Comparison of ENCODE assay signal across 9 mouse cellular contexts in the genomic region with DNA sequence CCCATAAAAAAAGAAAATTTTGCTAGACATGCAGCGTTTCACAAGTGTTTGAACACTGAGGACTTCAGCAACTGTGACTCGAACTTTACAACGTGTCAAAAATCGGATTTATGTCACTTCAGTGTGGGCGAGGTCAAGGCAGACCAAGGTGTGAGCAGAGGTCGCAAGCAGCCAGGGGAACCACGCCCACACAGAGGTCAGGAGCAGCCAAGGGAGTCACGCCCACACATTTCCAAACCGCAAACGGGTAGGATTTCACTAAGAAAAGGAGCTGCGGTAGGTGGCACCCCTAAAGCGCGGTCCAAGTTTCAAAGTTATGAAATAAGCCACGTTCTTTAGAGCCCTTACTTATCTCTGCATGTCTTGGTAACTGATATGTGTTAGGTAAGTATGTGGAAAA. TPM values are rescaled to one million over a fixed set of nuclear protein-coding genes. Genes with fewer than 3 reads are reported as not detected.
DNase-seq lines count a peak whose midpoint lies in the region; ATAC-seq and TF ChIP-seq lines count a peak whose summit lies in the region.
"Had no signal": no experiment of that assay in that cellular context is flagged by ENCODE, and none has a peak within 500 bp of the region (broad histone marks: within the 10 kb centered on the region; RNA-seq: fewer than 3 reads in every experiment).

No protein-coding gene starts in this region.

- ATAC-seq in intestine, embryonic 16.5 days = peak; percentile 90
- ATAC-seq in liver, embryonic 16.5 days (ENCODE audit: low read depth) = peak; percentile 35
- no peak for ATAC-seq in forebrain, embryonic 15.5 days (replicated peaks)

- H3K4me2 ChIP-seq in intestine, embryonic 16.5 days (ENCODE audit: low read depth, low read length) = peak overlapping the region; percentile 32; the same call in 1 of the 2 replicates
- H3K4me2 ChIP-seq in liver, embryonic 16.5 days (ENCODE audit: low read depth, low read length) = peak overlapping the region; percentile 25; the same call in 1 of the 2 replicates
- H3K4me2 ChIP-seq in forebrain, embryonic 15.5 days (replicated peaks) = no peak overlapping the region
- H3K4me2 ChIP-seq: neural tube, embryonic 13.5 days had no signal

- no peaks in the 10 kb centered on the region for H3K27me3 ChIP-seq in intestine, embryonic 16.5 days (replicated peaks; ENCODE audit: control insufficient read depth, insufficient read depth, low read length)
- H3K27me3 ChIP-seq in liver, embryonic 16.5 days (ENCODE audit: control insufficient read depth, insufficient read depth, low read depth, low read length) = no peaks in the 10 kb centered on the region; the same call in 1 of the 2 replicates
- no peaks in the 10 kb centered on the region for H3K27me3 ChIP-seq in thymus, adult 2 months (ENCODE audit: control insufficient read depth, insufficient read depth, low read length)
- H3K27me3 ChIP-seq in forebrain, embryonic 15.5 days = no peaks in the 10 kb centered on the region

- H3K27ac ChIP-seq in intestine, embryonic 16.5 days (ENCODE audit: low read length) = no peak overlapping the region
- no peak overlapping the region for H3K27ac ChIP-seq in liver, embryonic 16.5 days (ENCODE audit: low read length)
- H3K27ac ChIP-seq in thymus, adult 2 months (ENCODE audit: control insufficient read depth, insufficient read depth, low read length) = no peak overlapping the region
- H3K27ac ChIP-seq in forebrain, embryonic 15.5 days (replicated peaks) = no peak overlapping the region
- H3K27ac ChIP-seq: neural tube, embryonic 13.5 days had no signal

- no peaks in the 10 kb centered on the region for H3K4me1 ChIP-seq in intestine, embryonic 16.5 days (ENCODE audit: control insufficient read depth, insufficient read depth, low read length)
- H3K4me1 ChIP-seq in liver, embryonic 16.5 days (ENCODE audit: control insufficient read depth, low read depth, low read length) = no peaks in the 10 kb centered on the region
- H3K4me1 ChIP-seq in thymus, adult 2 months (replicated peaks; ENCODE audit: control insufficient read depth, insufficient read depth, low read length) = peaks cover 3% of the 10 kb centered on the region
- H3K4me1 ChIP-seq in forebrain, embryonic 15.5 days = no peaks in the 10 kb centered on the region
- H3K4me1 ChIP-seq: neural tube, embryonic 13.5 days had no signal

- no peaks in the 10 kb centered on the region for H3K36me3 ChIP-seq in intestine, embryonic 16.5 days (ENCODE audit: control insufficient read depth, insufficient read depth, low read length)
- no peaks in the 10 kb centered on the region for H3K36me3 ChIP-seq in liver, embryonic 16.5 days (ENCODE audit: control insufficient read depth, insufficient read depth)
- H3K36me3 ChIP-seq in thymus, adult 2 months (ENCODE audit: control insufficient read depth, insufficient read depth, low read length) = no peaks in the 10 kb centered on the region
- no peaks in the 10 kb centered on the region for H3K36me3 ChIP-seq in forebrain, embryonic 15.5 days
- H3K36me3 ChIP-seq: neural tube, embryonic 13.5 days had no signal

- WGBS in intestine, embryonic 16.5 days = 4% methylated on average over 14 of the region's 14 CpGs
- WGBS in liver, embryonic 16.5 days (ENCODE audit: insufficient replicate concordance) = under 1% methylated on average over 14 of the region's 14 CpGs
- WGBS in thymus, adult 2 months = 2% methylated on average over 14 of the region's 14 CpGs
- WGBS in forebrain, embryonic 15.5 days = 10% methylated on average over 14 of the region's 14 CpGs

- no peak for TF ChIP-seq CTCF in thymus, adult 2 months (IDR thresholded peaks at IDR 0.05; ENCODE audit: borderline replicate concordance, control insufficient read depth, extremely low read depth, insufficient read depth, low read length, poor library complexity)

- H3K9me3 ChIP-seq in intestine, embryonic 16.5 days (ENCODE audit: control insufficient read depth, low read length) = no peaks in the 10 kb centered on the region
- no peaks in the 10 kb centered on the region for H3K9me3 ChIP-seq in liver, embryonic 16.5 days (replicated peaks; ENCODE audit: control insufficient read depth, low read length)
- H3K9me3 ChIP-seq in forebrain, embryonic 15.5 days = no peaks in the 10 kb centered on the region
- H3K9me3 ChIP-seq: neural tube, embryonic 13.5 days had no signal

- no peak for TF ChIP-seq POLR2A in thymus, adult 2 months (IDR thresholded peaks at IDR 0.05; ENCODE audit: control insufficient read depth, extremely low read depth, insufficient read depth, low read length, poor library complexity)

- H3K4me3 ChIP-seq in intestine, embryonic 16.5 days (ENCODE audit: low read length) = no peak overlapping the region
- 0 out of 2 replicates have a peak overlapping the region, but pooled peaks have one; percentile 11 for H3K4me3 ChIP-seq in liver, embryonic 16.5 days (ENCODE audit: low read depth, low read length)
- no peak overlapping the region for H3K4me3 ChIP-seq in thymus, adult 2 months (ENCODE audit: control insufficient read depth, insufficient read depth, low read length)
- no peak overlapping the region for H3K4me3 ChIP-seq in forebrain, embryonic 15.5 days
- H3K4me3 ChIP-seq: neural tube, embryonic 13.5 days had no signal

- no peak overlapping the region for H3K9ac ChIP-seq in intestine, embryonic 16.5 days (ENCODE audit: low read depth, low read length)
- H3K9ac ChIP-seq in liver, embryonic 16.5 days (ENCODE audit: low read depth, low read length) = no peak overlapping the region
- no peak overlapping the region for H3K9ac ChIP-seq in forebrain, embryonic 15.5 days (replicated peaks)
- H3K9ac ChIP-seq: neural tube, embryonic 13.5 days had no signal

- peak; percentile 18 to 45 for DNase-seq in heart, adult 18-20 months
- no peak for DNase-seq in heart, adult 8-10 months (ENCODE audit: low spot score)
- peak; percentile 71 for DNase-seq in embryo, embryonic 10 days (ENCODE audit: low spot score)
- DNase-seq in thymus, adult 2 months = peak; percentile 25
- no peak for DNase-seq in layer of hippocampus, adult 11-12 months (ENCODE audit: low spot score)

RNA-seq across cellular contexts. Expression of gene Nrg4, which starts 43.1 kb away (rescaled TPM):
- total RNA-seq in heart, adult 18-20 months (2021) = 1 to 10 TPM; 1.6 to 6.1 TPM
- 1 to 10 TPM; 2.1 to 3.8 (median 2.4) TPM for total RNA-seq in heart, adult 8-10 months (2022)
- 0.88 and 1.2 TPM in 2 replicates for polyA plus RNA-seq in intestine, embryonic 16.5 days (2015; fragmentation: Nextera tagmentation; extraction: Ambion mirVana)
- polyA plus RNA-seq in liver, embryonic 16.5 days (2015; fragmentation: Nextera tagmentation; extraction: Ambion mirVana) = 1.8 and 2.6 TPM in 2 replicates
- polyA plus RNA-seq in thymus, adult 2 months (2012; rRNA removed) = 6.3 and 7.3 TPM in 2 replicates
- 1.6 and 1.8 TPM in 2 replicates for polyA plus RNA-seq in forebrain, embryonic 15.5 days (2015; fragmentation: Nextera tagmentation; extraction: Ambion mirVana)

RNA-seq across cellular contexts. Expression of gene Tmem266, which starts 43.2 kb away (rescaled TPM):
- total RNA-seq in heart, adult 18-20 months (2021) = 1 to 10 TPM; 2.5 to 2.9 TPM
- total RNA-seq in heart, adult 8-10 months (2022) = 1 to 10 TPM; 2.4 to 3.0 (median 2.5) TPM
- polyA plus RNA-seq in intestine, embryonic 16.5 days (2015; fragmentation: Nextera tagmentation; extraction: Ambion mirVana) = 0.71 and 0.93 TPM in 2 replicates
- 0.04 TPM in 1 of 2 replicates, not detected in the other for polyA plus RNA-seq in liver, embryonic 16.5 days (2015; fragmentation: Nextera tagmentation; extraction: Ambion mirVana)
- 0.56 and 1.00 TPM in 2 replicates for polyA plus RNA-seq in thymus, adult 2 months (2012; rRNA removed)
- 1.4 and 1.7 TPM in 2 replicates for polyA plus RNA-seq in forebrain, embryonic 15.5 days (2015; fragmentation: Nextera tagmentation; extraction: Ambion mirVana)

Comparison
In these comparisons a context has a peak if more than half of its experiments do, and no peak if none do; other contexts are left out.
1. DNase-seq: peak in heart, adult 18-20 months (2 of 2), embryo, embryonic 10 days (single experiment) and thymus, adult 2 months (single experiment); none in heart, adult 8-10 months (single experiment) and layer of hippocampus, adult 11-12 months (single experiment).